Comparison of ENCODE assay signal across 10 mouse cellular contexts in the genomic region with DNA sequence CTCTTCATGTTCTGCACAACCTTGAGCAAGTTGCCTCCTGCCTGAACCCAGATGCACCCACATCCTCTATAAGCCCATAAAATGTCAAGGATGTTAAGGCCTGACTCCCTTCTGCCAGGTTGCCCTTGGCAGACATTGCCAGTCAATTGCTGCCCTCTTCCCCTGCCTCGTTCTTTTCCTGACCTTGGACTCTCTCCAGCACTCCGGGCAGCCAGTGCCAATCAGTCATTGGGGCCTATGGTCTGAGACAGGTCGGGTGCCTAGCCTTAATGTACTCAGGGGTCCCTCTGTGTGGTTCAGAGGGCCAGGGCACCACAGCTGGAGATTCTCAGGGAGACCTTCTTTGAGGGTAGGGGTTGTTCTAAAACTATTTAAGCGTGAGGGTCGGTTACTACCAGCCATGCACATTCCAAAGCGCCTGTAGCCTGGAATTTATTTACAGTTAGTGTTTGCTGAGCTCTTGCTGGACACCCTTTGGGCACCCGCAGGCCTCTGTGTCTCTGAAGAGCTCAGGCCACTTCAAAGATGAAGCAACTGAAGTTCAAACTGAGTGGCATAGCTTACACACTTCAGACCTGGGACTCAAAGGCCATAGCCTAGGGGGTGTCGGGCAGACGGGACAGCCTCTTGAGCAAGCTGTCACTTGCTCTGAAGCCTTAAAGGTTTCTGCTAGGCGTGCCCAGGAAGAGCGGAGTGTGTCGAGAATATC. TPM values are rescaled to one million over a fixed set of nuclear protein-coding genes. Genes with fewer than 3 reads are reported as not detected.
DNase-seq lines count a peak whose midpoint lies in the region; ATAC-seq and TF ChIP-seq lines count a peak whose summit lies in the region.
"Had no signal": no experiment of that assay in that cellular context is flagged by ENCODE, and none has a peak within 500 bp of the region (broad histone marks: within the 10 kb centered on the region; RNA-seq: fewer than 3 reads in every experiment).

No protein-coding gene starts in this region.

- ATAC-seq in neural tube, embryonic 13.5 days (ENCODE audit: low read depth): no peak

- no peaks in the 10 kb centered on the region for H3K27me3 ChIP-seq in neural tube, embryonic 13.5 days

- peak; percentile 46 for DNase-seq in heart, postnatal 4 days
- DNase-seq in heart, adult 11 months: no peak
- peak; percentile 12 for DNase-seq in retina, postnatal 1 day
- DNase-seq in retina, embryonic 14.5 days (ENCODE audit: low spot score): no peak
- DNase-seq in lung, adult 2 months: peak; percentile 63
- DNase-seq in left cerebral cortex, postnatal 25 days (ENCODE audit: low spot score in 2 of 2): no peak
- DNase-seq in heart, adult 9 months (ENCODE audit: low spot score in 2 of 2): no peak
- DNase-seq: B cell, adult 2 months; heart, postnatal 36 days had no signal

- H3K9ac ChIP-seq in neural tube, embryonic 13.5 days: peak overlapping the region; percentile 76; the same call in 1 of the 2 replicates

- WGBS in lung, adult 2 months: 43% methylated on average over 12 of the region's 12 CpGs
- WGBS in neural tube, embryonic 13.5 days: 54% methylated on average over 12 of the region's 12 CpGs

- peaks cover 5% of the 10 kb centered on the region; the same call in 1 of the 2 replicates for H3K4me1 ChIP-seq in lung, adult 2 months (ENCODE audit: control insufficient read depth, insufficient read depth, low read length)
- peaks cover 98% of the 10 kb centered on the region for H3K4me1 ChIP-seq in neural tube, embryonic 13.5 days (replicated peaks)

- intact Hi-C loops in left cerebral cortex, postnatal 25 days (cut with DNase I): loop anchor here (5.0 kb wide), 1 partner anchor 217 kb away; no protein-coding TSS in a partner anchor

- no peak for TF ChIP-seq CTCF in lung, adult 2 months (IDR thresholded peaks at IDR 0.05; ENCODE audit: insufficient read depth, low read length)

- no peaks in the 10 kb centered on the region for H3K9me3 ChIP-seq in neural tube, embryonic 13.5 days

- TF ChIP-seq POLR2A in lung, adult 2 months (IDR thresholded peaks at IDR 0.05; ENCODE audit: borderline replicate concordance, extremely low read depth, low read depth, low read length): no peak

- H3K4me2 ChIP-seq in neural tube, embryonic 13.5 days: peak overlapping the region; percentile 72

- H3K4me3 ChIP-seq in lung, adult 2 months (replicated peaks; ENCODE audit: extremely low read depth, low read depth, low read length): no peak overlapping the region
- no peak overlapping the region for H3K4me3 ChIP-seq in neural tube, embryonic 13.5 days

- H3K27ac ChIP-seq in neural tube, embryonic 13.5 days (replicated peaks): peak overlapping the region; percentile 74

- H3K36me3 ChIP-seq in neural tube, embryonic 13.5 days: no peaks in the 10 kb centered on the region

RNA-seq across cellular contexts. Expression of gene Fam222a, which starts 6.3 kb away (rescaled TPM):
- 1 to 10 TPM; 6.0 to 7.0 TPM for total RNA-seq in heart, postnatal 4 days (2021)
- 7.6 and 8.0 TPM in 2 replicates for polyA plus RNA-seq in lung, adult 2 months (2012; rRNA removed)
- polyA plus RNA-seq in neural tube, embryonic 13.5 days (2015; fragmentation: Nextera tagmentation; extraction: Ambion mirVana): 6.1 and 6.8 TPM in 2 replicates
- total RNA-seq in left cerebral cortex, postnatal 25 days (2021): 10 to 100 TPM in 1 of 2 experiments, 1 to 10 TPM in 1; 6.8 to 12.8 TPM

Comparison
In these comparisons a context has a peak if more than half of its experiments do, and no peak if none do; other contexts are left out.
1. DNase-seq: peak in heart, postnatal 4 days (single experiment), retina, postnatal 1 day (single experiment) and lung, adult 2 months (single experiment); none in heart, adult 11 months (single experiment), retina, embryonic 14.5 days (single experiment), left cerebral cortex, postnatal 25 days (0 of 2) and heart, adult 9 months (0 of 2).